1 mouse cellular context compared by ENCODE assay signal in genomic region chr19:29039334-29039733, GRCm38 (mm10).
TF ChIP-seq lines count a peak whose summit lies in the region.

No protein-coding gene starts in this region.

TF ChIP-seq in ES-E14, 5 proteins besides CTCF, POLR2A, EP300 and RAD21 (continued from another document):
- TF ChIP-seq HCFC1 (IDR thresholded peaks at IDR 0.05; ENCODE audit: borderline replicate concordance, insufficient read depth, low read length), result no peak
